Mouse (Mus musculus): ENCODE measurements around the gene Dnmt3c. TPM values are rescaled to one million over a fixed set of nuclear protein-coding genes. Genes with fewer than 3 reads are reported as not detected.

Dnmt3c gene
- polyA plus RNA-seq, 2 experiments: 0.06 to 0.08 TPM

DNA sequence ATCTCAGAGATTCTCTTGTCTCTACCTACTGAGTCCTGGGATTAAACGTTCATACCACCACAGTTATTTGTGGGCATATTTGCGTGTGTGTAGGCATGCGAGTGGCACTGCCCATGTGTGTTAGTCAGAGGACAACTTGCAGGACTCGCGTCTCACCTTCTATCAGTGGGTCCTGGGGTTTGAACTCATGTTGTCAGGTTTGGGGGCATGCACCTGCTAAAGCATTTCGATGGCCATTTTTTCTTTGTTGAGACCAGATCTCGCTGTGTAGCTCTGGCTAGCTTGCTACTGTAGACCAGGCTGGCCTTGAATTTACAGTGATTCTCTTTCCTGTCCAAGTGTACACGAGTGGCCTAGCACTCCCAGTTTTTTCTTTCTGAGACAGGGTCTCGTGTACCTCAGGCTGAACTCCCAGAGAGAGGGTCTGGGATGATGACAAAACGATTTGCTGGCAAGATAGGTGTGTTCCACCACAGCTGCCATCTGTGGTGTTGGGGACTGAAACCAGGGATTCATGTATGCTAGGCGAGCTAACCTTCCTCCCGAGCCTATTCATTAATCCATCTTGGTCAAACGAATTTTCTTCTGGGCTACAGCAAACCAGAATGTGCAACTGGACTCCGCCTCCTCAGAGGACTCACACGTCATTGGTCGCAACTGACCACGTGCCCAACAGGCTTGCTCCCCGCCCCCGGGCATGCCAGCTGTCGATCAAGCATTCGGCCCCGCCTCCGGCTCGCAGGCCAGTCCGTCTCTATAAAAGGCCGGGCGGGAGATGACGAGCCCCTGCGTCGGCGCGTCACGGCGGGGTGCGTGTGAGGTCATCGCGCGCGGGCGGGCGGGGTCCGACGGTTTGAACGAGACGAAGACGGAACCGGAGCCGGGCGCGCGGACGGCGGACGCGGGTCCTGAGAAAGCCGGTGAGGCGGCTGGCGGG lies 44.3 kb downstream of the Dnmt3c start, which contains the start of gene Mapre1:
TSS of gene Mapre1 (plus strand) at position 775 of the 937 bp plus-strand sequence.
- peaks cover 4% of the 10 kb centered on the region; the same call in 1 of the 2 replicates for H3K36me3 ChIP-seq (ENCODE audit: control insufficient read depth, insufficient read depth, low read length)
- peaks cover 22% of the 10 kb centered on the region for H3K4me1 ChIP-seq (ENCODE audit: control insufficient read depth, insufficient read depth, low read length)
- ATAC-seq (ENCODE audit: low FRiP score, low read depth) (peak; percentile 98), DNase-seq (ENCODE audit: low spot score) (peak; percentile 99)
- no peaks in the 10 kb centered on the region for H3K27me3 ChIP-seq (ENCODE audit: control insufficient read depth, insufficient read depth, low read length)
- WGBS: 13% methylated on average over 47 of the region's 58 CpGs
- H3K27ac ChIP-seq (replicated peaks; ENCODE audit: low read depth, low read length): peak within 1 kb of the TSS; percentile 93
- peak within 1 kb of the TSS; percentile 91 for H3K9ac ChIP-seq (ENCODE audit: low read depth, low read length, severe bottlenecking)
- H3K9me3 ChIP-seq (ENCODE audit: control insufficient read depth, low read length): no peaks in the 10 kb centered on the region
- peak; percentile 45; the same call in 1 of the 2 replicates for TF ChIP-seq POLR2A (IDR thresholded peaks at IDR 0.05; ENCODE audit: borderline replicate concordance, extremely low read depth, insufficient read depth, insufficient read length)
- H3K4me2 ChIP-seq (replicated peaks; ENCODE audit: low read depth, low read length, severe bottlenecking): peak within 1 kb of the TSS; percentile 82
- peak within 1 kb of the TSS; percentile 87 for H3K4me3 ChIP-seq (replicated peaks; ENCODE audit: low read length)

DNA sequence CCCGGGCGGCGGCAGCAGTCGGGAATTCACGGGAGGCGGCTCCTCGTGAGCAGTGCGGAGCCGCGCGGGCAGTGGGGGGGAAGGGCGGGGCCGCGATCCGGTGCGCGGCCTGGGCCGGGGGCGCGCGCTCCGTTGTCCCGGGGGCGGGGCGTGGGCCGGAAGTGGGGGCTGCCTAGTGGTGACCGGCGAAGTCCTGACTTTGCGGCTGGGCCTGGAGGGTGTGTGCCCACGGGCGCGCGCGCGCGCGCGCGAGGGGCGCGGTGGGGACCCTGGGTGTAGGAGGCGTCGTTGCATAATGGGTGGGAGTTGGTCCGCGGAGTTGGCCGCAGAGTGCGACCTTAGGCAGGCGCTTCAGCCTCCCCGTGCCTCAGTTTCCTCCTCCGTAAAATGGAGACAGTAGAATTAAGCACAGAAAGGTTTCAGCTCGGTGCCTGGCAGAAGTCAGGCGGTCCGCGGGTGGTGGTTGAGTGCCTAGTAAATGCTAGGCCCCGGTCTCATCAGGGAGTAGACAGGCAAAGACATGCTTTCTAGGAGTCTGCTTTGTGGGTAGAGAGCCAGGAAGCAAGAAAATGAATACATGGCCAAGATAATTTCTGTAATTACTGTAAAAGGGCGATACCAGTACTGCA lies 45.1 kb downstream of the Dnmt3c start:
- peak overlapping the region; percentile 87 for H3K4me3 ChIP-seq (replicated peaks; ENCODE audit: low read length)
- no peaks in the 10 kb centered on the region for H3K27me3 ChIP-seq (ENCODE audit: control insufficient read depth, insufficient read depth, low read length)
- peaks cover 10% of the 10 kb centered on the region for H3K36me3 ChIP-seq (ENCODE audit: control insufficient read depth, insufficient read depth, low read length)
- DNase-seq (ENCODE audit: low spot score) (peak; percentile 64), ATAC-seq (ENCODE audit: low FRiP score, low read depth) (peak; percentile 86)
- H3K27ac ChIP-seq (replicated peaks; ENCODE audit: low read depth, low read length): peak overlapping the region; percentile 93
- no peaks in the 10 kb centered on the region for H3K9me3 ChIP-seq (ENCODE audit: control insufficient read depth, low read length)
- no peak for TF ChIP-seq POLR2A (IDR thresholded peaks at IDR 0.05; ENCODE audit: borderline replicate concordance, extremely low read depth, insufficient read depth, insufficient read length)
- H3K9ac ChIP-seq (ENCODE audit: low read depth, low read length, severe bottlenecking): peak overlapping the region; percentile 91
- 1% methylated on average over 33 of the region's 56 CpGs for WGBS
- peaks cover 23% of the 10 kb centered on the region for H3K4me1 ChIP-seq (ENCODE audit: control insufficient read depth, insufficient read depth, low read length)
- peak overlapping the region; percentile 82 for H3K4me2 ChIP-seq (replicated peaks; ENCODE audit: low read depth, low read length, severe bottlenecking)

DNA sequence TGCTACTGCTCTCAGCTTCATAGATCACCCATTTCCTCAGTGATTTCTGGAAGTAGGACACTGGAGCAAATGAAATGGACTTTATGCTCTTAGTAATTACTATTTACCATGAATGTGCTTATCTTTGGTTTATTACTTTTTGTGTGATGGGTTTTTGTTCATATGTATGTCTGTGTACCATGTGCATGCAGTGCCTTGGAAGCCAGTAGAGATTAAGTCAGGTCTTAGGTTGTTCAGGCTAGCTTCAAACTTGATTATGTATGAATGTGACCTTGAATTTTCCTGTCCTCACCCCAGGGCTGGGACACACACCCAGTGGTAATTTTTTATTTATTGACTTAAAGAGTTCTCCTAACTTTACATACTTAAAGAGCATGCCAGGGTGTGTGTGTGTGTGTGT lies 51.5 kb downstream of the Dnmt3c start:
- Histone ChIP-seq H3K4me3 (replicated peaks; ENCODE audit: low read length) (no peak overlapping the region), H3K27ac (replicated peaks; ENCODE audit: low read depth, low read length) (no peak overlapping the region), H3K36me3 (ENCODE audit: control insufficient read depth, insufficient read depth, low read length) (peaks cover 43% of the 10 kb centered on the region), H3K9me3 (ENCODE audit: control insufficient read depth, low read length) (no peaks in the 10 kb centered on the region), H3K4me2 (replicated peaks; ENCODE audit: low read depth, low read length, severe bottlenecking) (no peak overlapping the region), H3K4me1 (ENCODE audit: control insufficient read depth, insufficient read depth, low read length) (peaks cover 12% of the 10 kb centered on the region), H3K9ac (ENCODE audit: low read depth, low read length, severe bottlenecking) (no peak overlapping the region), H3K27me3 (ENCODE audit: control insufficient read depth, insufficient read depth, low read length) (no peaks in the 10 kb centered on the region)
- ATAC-seq (ENCODE audit: low FRiP score, low read depth): no peak
- no peak for TF ChIP-seq POLR2A (IDR thresholded peaks at IDR 0.05; ENCODE audit: borderline replicate concordance, extremely low read depth, insufficient read depth, insufficient read length)
- no peak for DNase-seq (ENCODE audit: low spot score)

DNA sequence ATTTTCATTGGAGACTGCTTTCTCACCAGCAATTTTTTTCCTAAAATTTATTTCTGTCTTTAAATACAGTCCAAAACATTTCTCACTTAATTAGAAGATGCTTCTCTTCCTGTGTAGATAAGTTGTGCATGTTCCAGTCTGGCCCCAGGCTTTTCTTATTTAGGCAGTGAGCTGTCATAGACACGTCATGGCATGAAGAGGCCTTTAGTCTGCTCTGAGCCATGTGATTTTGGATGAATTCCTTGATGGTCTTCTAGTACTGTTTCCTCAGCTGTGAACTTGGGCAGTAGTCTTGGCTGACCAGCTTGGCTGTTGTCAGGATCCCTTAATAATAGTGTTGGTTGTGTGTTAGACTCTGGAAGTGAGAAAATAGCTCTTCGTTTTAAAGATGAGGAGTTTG lies 53.9 kb downstream of the Dnmt3c start:
- DNase-seq (ENCODE audit: low spot score) (no peak), ATAC-seq (ENCODE audit: low FRiP score, low read depth) (no peak)
- Histone ChIP-seq H3K27me3 (ENCODE audit: control insufficient read depth, insufficient read depth, low read length) (no peaks in the 10 kb centered on the region), H3K9ac (ENCODE audit: low read depth, low read length, severe bottlenecking) (no peak overlapping the region), H3K4me2 (replicated peaks; ENCODE audit: low read depth, low read length, severe bottlenecking) (no peak overlapping the region), H3K36me3 (ENCODE audit: control insufficient read depth, insufficient read depth, low read length) (peaks cover 54% of the 10 kb centered on the region), H3K4me1 (ENCODE audit: control insufficient read depth, insufficient read depth, low read length) (peaks cover 5% of the 10 kb centered on the region), H3K9me3 (ENCODE audit: control insufficient read depth, low read length) (no peaks in the 10 kb centered on the region), H3K4me3 (replicated peaks; ENCODE audit: low read length) (no peak overlapping the region), H3K27ac (replicated peaks; ENCODE audit: low read depth, low read length) (no peak overlapping the region)
- no peak for TF ChIP-seq POLR2A (IDR thresholded peaks at IDR 0.05; ENCODE audit: borderline replicate concordance, extremely low read depth, insufficient read depth, insufficient read length)
- WGBS: 77% methylated on average over 2 of the region's 2 CpGs

DNA sequence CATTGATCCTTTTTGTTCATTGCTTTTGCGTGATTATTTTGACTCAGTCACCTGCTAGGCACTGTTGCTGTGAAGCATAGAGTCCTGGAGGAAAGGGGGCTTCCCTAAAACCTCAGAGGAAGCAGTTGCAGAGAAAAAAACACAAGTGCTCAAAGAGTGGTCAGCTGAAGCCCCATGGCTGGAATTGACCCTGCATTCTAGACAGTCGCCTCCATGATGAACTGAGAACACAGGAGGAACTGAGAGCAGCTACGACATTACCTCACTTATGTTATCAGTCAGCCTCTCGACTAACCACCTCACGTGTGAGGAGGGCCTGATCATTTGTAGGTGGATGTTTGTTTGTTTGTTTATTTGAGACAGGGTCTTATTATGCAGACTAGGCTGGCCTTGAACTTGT lies 65.7 kb downstream of the Dnmt3c start:
- TF ChIP-seq POLR2A (IDR thresholded peaks at IDR 0.05; ENCODE audit: borderline replicate concordance, extremely low read depth, insufficient read depth, insufficient read length): no peak
- peaks cover 92% of the 10 kb centered on the region for H3K36me3 ChIP-seq (ENCODE audit: control insufficient read depth, insufficient read depth, low read length)
- H3K4me3 ChIP-seq (replicated peaks; ENCODE audit: low read length): no peak overlapping the region
- no peak overlapping the region for H3K27ac ChIP-seq (replicated peaks; ENCODE audit: low read depth, low read length)
- DNase-seq (ENCODE audit: low spot score) (no peak), ATAC-seq (ENCODE audit: low FRiP score, low read depth) (no peak)
- no peaks in the 10 kb centered on the region for H3K4me1 ChIP-seq (ENCODE audit: control insufficient read depth, insufficient read depth, low read length)
- no peaks in the 10 kb centered on the region for H3K27me3 ChIP-seq (ENCODE audit: control insufficient read depth, insufficient read depth, low read length)
- no peak overlapping the region for H3K4me2 ChIP-seq (replicated peaks; ENCODE audit: low read depth, low read length, severe bottlenecking)
- no peaks in the 10 kb centered on the region for H3K9me3 ChIP-seq (ENCODE audit: control insufficient read depth, low read length)
- 89% methylated on average over 5 of the region's 5 CpGs for WGBS
- no peak overlapping the region for H3K9ac ChIP-seq (ENCODE audit: low read depth, low read length, severe bottlenecking)

Measured in limb, embryonic 14.5 days (tissue).